Mouse (Mus musculus): ENCODE data around the gene Foxred2.

The Foxred2 gene

GRCm38 (mm10) chr15:77956404-77956901 lies at the start of gene Foxred2:
Gene Foxred2 (minus strand): TSS chr15:77956722.
- peak; percentile 94 for DNase-seq

GRCm38 (mm10) chr15:78003929-78004328 lies 47.4 kb upstream of the Foxred2 start:
- DNase-seq: peak; percentile 30

GRCm38 (mm10) chr15:78001400-78001799 lies 44.9 kb upstream of the Foxred2 start:
- DNase-seq: no peak

GRCm38 (mm10) chr15:77988541-77988940 lies 32.0 kb upstream of the Foxred2 start:
- no peak for DNase-seq

GRCm38 (mm10) chr15:77983391-77983790 lies 26.9 kb upstream of the Foxred2 start:
- no peak for DNase-seq

GRCm38 (mm10) chr15:77982195-77982939 lies 25.8 kb upstream of the Foxred2 start:
- peak; percentile 78 for DNase-seq

- no peak for DNase-seq
Measured at GRCm38 (mm10) chr15:77981181-77981680, 24.7 kb upstream of the Foxred2 start.

GRCm38 (mm10) chr15:77979427-77979865 lies 22.9 kb upstream of the Foxred2 start:
- no peak for DNase-seq

- no peak for DNase-seq
Measured at GRCm38 (mm10) chr15:77977663-77978062, 21.1 kb upstream of the Foxred2 start.

GRCm38 (mm10) chr15:77974165-77974841 lies 17.8 kb upstream of the Foxred2 start:
- no peak for DNase-seq

- DNase-seq: peak; percentile 98
Measured at GRCm38 (mm10) chr15:77970470-77971292, 14.2 kb upstream of the Foxred2 start, which contains the start of gene Eif3d. Gene Eif3d (minus strand): TSS chr15:77970813.

GRCm38 (mm10) chr15:77969940-77970469 lies 13.5 kb upstream of the Foxred2 start:
- no peak for DNase-seq

GRCm38 (mm10) chr15:77965117-77965528 lies 8.6 kb upstream of the Foxred2 start:
- DNase-seq: no peak

GRCm38 (mm10) chr15:77962447-77962846 lies 5.9 kb upstream of the Foxred2 start:
- DNase-seq: no peak

GRCm38 (mm10) chr15:77960693-77961092 lies 4.2 kb upstream of the Foxred2 start:
- no peak for DNase-seq

GRCm38 (mm10) chr15:77958071-77958470 lies 1.5 kb upstream of the Foxred2 start:
- no peak for DNase-seq

- DNase-seq: no peak
Measured at GRCm38 (mm10) chr15:77957625-77958024, 1.1 kb upstream of the Foxred2 start.

GRCm38 (mm10) chr15:77955440-77956403 lies 800 bp downstream of the Foxred2 start:
- DNase-seq: peak; percentile 48

- peak; percentile 25 for DNase-seq
Measured at GRCm38 (mm10) chr15:77954362-77954761, 2.2 kb downstream of the Foxred2 start.

GRCm38 (mm10) chr15:77952921-77953320 lies 3.6 kb downstream of the Foxred2 start:
- DNase-seq: no peak

- no peak for DNase-seq
Measured at GRCm38 (mm10) chr15:77949061-77949460, 7.5 kb downstream of the Foxred2 start.

Data from thymus, postnatal 4 days (tissue).